Mouse (Mus musculus): ENCODE data around the gene Fzd10. TPM values are rescaled to one million over a fixed set of nuclear protein-coding genes. Genes with fewer than 3 reads are reported as not detected.

Gene Fzd10
- total and polyA plus RNA-seq, 3 experiments = not detected

DNA sequence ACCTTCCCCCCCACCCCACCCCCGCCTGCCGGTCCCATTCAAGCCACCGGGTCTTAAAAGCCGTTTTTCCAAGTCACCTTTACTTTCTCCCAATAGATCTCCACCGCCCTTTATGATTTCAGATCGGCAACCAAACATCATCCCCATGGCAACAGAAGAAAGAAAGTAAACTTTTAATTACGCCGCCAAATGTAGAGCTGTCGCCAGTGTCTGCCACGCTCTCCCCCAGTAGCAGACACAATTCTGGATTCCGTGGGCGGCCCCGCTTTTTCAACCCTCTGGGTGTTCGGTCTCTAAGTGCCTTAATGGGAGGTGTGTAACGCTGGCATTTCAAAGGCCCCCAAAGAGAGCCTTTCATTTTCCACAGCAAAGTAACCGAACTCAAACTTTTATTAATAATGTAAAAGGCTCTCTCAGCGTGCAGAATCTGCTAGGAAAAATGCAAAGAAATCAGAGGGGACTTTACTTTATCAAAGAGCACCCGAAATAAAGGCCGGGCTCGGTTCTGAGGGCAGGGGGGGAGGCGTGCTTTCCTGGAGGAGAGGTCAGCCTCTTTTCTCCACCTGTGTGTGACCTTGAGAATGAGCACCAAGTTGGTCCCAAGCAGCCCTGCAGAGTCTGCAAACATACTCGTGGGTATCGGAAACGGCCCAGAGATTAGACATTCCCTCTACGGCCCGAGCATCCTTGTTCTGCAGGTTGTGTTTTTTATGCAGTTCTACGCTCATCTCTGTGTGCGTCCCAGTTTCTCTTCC lies 48.3 kb upstream of the Fzd10 start:
- no peak for TF ChIP-seq ZMIZ1 (IDR thresholded peaks at IDR 0.05; ENCODE audit: low read depth, low read length)
- TF ChIP-seq HCFC1 (IDR thresholded peaks at IDR 0.05; ENCODE audit: low read depth, low read length) = no peak
- TF ChIP-seq ELF1 (IDR thresholded peaks at IDR 0.05; ENCODE audit: low read depth, low read length) = no peak
- no peak for TF ChIP-seq TCF12 (IDR thresholded peaks at IDR 0.05; ENCODE audit: low read depth, low read length)
- TF ChIP-seq NRF1 (IDR thresholded peaks at IDR 0.05; ENCODE audit: insufficient read depth, low read depth, low read length, poor library complexity, severe bottlenecking) = no peak
- TF ChIP-seq GATA1 (IDR thresholded peaks at IDR 0.05; ENCODE audit: low read depth, low read length) = no peak
- TF ChIP-seq TBP (IDR thresholded peaks at IDR 0.05; ENCODE audit: low read depth, low read length) = no peak
- no peak for DNase-seq (ENCODE audit: low read depth, low spot score)
- no peaks in the 10 kb centered on the region for H3K4me1 ChIP-seq (ENCODE audit: control insufficient read depth in 1 of 2, insufficient read depth in 2 of 2, low read length in 2 of 2)
- H3K4me3 ChIP-seq (ENCODE audit: control insufficient read depth in 1 of 2, insufficient read depth in 1 of 2, low read depth in 2 of 2, low read length in 2 of 2) = no peak overlapping the region
- H3K9me3 ChIP-seq (replicated peaks; ENCODE audit: insufficient read depth, low read length) = no peaks in the 10 kb centered on the region
- no peak overlapping the region for H3K27ac ChIP-seq (ENCODE audit: control insufficient read depth, low read depth, low read length)
- H3K27me3 ChIP-seq (ENCODE audit: control insufficient read depth in 1 of 2, insufficient read depth in 2 of 2, low read length in 2 of 2) = no peaks in the 10 kb centered on the region
- no peak overlapping the region for H3K9ac ChIP-seq (ENCODE audit: control insufficient read depth, low read depth, low read length, poor library complexity, severe bottlenecking)
- H3K36me3 ChIP-seq (ENCODE audit: control insufficient read depth in 1 of 2, insufficient read depth in 2 of 2, low read length in 2 of 2) = no peaks in the 10 kb centered on the region
- H3K79me2 ChIP-seq (ENCODE audit: control insufficient read depth, insufficient read depth, low read length, poor library complexity) = no peaks in the 10 kb centered on the region

DNA sequence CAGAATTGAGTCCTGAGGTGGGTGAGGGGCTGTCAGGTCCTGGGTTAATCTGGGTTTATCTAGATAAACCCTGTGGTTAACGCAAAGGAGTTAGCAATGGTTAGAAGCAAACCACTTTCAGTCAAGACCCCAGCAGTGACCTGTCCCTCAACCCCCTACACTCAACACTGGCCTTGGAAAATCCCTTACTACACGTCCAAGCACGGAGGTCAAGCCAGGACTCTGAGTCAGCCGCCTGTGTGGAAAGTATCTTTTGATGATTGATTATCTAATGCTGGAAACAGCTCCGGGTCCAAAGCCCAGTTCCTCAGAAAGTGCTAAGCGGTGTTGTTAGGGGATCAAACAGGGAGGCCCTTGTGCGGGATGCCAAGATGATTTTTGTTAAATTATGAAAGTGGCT lies 42.5 kb upstream of the Fzd10 start:
- TF ChIP-seq JUND (IDR thresholded peaks at IDR 0.05; ENCODE audit: low read depth, low read length) = no peak
- no peak for TF ChIP-seq CHD1 (IDR thresholded peaks at IDR 0.05; ENCODE audit: low read depth, low read length)
- TF ChIP-seq TCF12 (IDR thresholded peaks at IDR 0.05; ENCODE audit: low read depth, low read length) = no peak
- TF ChIP-seq USF1 (IDR thresholded peaks at IDR 0.05; ENCODE audit: low read depth, low read length) = no peak
- TF ChIP-seq SMC3 (IDR thresholded peaks at IDR 0.05; ENCODE audit: low read depth, low read length) = no peak
- no peak for TF ChIP-seq SIN3A (IDR thresholded peaks at IDR 0.05; ENCODE audit: low read length)
- TF ChIP-seq MAX (IDR thresholded peaks at IDR 0.05; ENCODE audit: low read length) = no peak
- TF ChIP-seq RAD21 (IDR thresholded peaks at IDR 0.05; ENCODE audit: low read depth, low read length) = no peak
- no peak for TF ChIP-seq NELFE (IDR thresholded peaks at IDR 0.05; ENCODE audit: low read depth, low read length)
- TF ChIP-seq MXI1 (IDR thresholded peaks at IDR 0.05; ENCODE audit: low read depth, low read length) = no peak
- no peak for TF ChIP-seq POLR2A (IDR thresholded peaks at IDR 0.05; ENCODE audit: control insufficient read depth in 1 of 2, insufficient read depth in 1 of 2, low read depth in 1 of 2, low read length in 2 of 2, poor library complexity in 1 of 2)
- TF ChIP-seq E2F4 (IDR thresholded peaks at IDR 0.05; ENCODE audit: borderline replicate concordance, low read depth, low read length) = no peak
- TF ChIP-seq EP300 (IDR thresholded peaks at IDR 0.05; ENCODE audit: low read depth in 1 of 2, low read length in 2 of 2) = no peak
- TF ChIP-seq USF2 (IDR thresholded peaks at IDR 0.05; ENCODE audit: borderline replicate concordance in 1 of 2, insufficient read depth in 1 of 2, low read depth in 1 of 2, low read length in 2 of 2) = no peak
- TF ChIP-seq POLR2AphosphoS5 (IDR thresholded peaks at IDR 0.05; ENCODE audit: borderline replicate concordance, low read depth, low read length) = no peak
- TF ChIP-seq TAL1 (IDR thresholded peaks at IDR 0.05; ENCODE audit: low read length) = no peak
- TF ChIP-seq ELF1 (IDR thresholded peaks at IDR 0.05; ENCODE audit: low read depth, low read length) = no peak
- no peak for TF ChIP-seq KAT2A (conservative IDR thresholded peaks at IDR 0.05; ENCODE audit: low read depth, low read length)
- H3K36me3 ChIP-seq (ENCODE audit: control insufficient read depth in 1 of 2, insufficient read depth in 2 of 2, low read length in 2 of 2) = no peaks in the 10 kb centered on the region
- H3K4me3 ChIP-seq (ENCODE audit: control insufficient read depth in 1 of 2, insufficient read depth in 1 of 2, low read depth in 2 of 2, low read length in 2 of 2) = no peak overlapping the region
- DNase-seq (ENCODE audit: low read depth, low spot score) = no peak
- H3K9ac ChIP-seq (ENCODE audit: control insufficient read depth, low read depth, low read length, poor library complexity, severe bottlenecking) = no peak overlapping the region
- H3K4me1 ChIP-seq (ENCODE audit: control insufficient read depth in 1 of 2, insufficient read depth in 2 of 2, low read length in 2 of 2) = no peaks in the 10 kb centered on the region
- H3K27me3 ChIP-seq (ENCODE audit: control insufficient read depth in 1 of 2, insufficient read depth in 2 of 2, low read length in 2 of 2) = no peaks in the 10 kb centered on the region
- no peaks in the 10 kb centered on the region for H3K79me2 ChIP-seq (ENCODE audit: control insufficient read depth, insufficient read depth, low read length, poor library complexity)
- H3K27ac ChIP-seq (ENCODE audit: control insufficient read depth, low read depth, low read length) = no peak overlapping the region
- no peaks in the 10 kb centered on the region for H3K9me3 ChIP-seq (replicated peaks; ENCODE audit: insufficient read depth, low read length)

Data from MEL (cell line).